Mouse (Mus musculus): ENCODE measurements around the gene Olfr1303. TPM values are rescaled to one million over a fixed set of nuclear protein-coding genes. Genes with fewer than 3 reads are reported as not detected.

Gene Olfr1303
- total RNA-seq (2021) = not detected
- long read RNA-seq, experiment 1 = 0 reads
- long read RNA-seq, experiment 2 = 0 reads

GRCm38 (mm10) chr2:111820240-111820639, at the start of gene Olfr1303:
Gene Olfr1303 (minus strand): TSS chr2:111820340.
- no peak for DNase-seq

DNA sequence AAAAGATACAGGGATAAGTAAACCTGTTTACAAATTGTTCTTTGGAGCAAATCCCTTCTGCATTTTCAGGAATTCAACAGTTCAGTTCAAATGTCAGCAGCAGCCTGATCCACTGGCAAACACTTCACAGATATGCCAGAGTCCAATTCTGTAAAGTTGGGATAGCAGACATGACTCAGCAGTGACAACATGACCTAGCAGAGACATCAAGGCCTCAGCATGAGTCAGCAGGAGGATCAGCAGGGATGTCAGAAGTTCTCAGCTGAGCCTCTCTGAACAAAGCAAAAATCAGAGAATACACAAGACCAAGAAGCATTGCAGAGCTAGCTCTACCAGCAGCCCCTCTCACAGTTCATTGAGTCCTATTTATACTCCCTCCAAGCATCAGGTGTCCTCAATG, 7.2 kb downstream of the Olfr1303 start:
- DNase-seq = no peak

DNA sequence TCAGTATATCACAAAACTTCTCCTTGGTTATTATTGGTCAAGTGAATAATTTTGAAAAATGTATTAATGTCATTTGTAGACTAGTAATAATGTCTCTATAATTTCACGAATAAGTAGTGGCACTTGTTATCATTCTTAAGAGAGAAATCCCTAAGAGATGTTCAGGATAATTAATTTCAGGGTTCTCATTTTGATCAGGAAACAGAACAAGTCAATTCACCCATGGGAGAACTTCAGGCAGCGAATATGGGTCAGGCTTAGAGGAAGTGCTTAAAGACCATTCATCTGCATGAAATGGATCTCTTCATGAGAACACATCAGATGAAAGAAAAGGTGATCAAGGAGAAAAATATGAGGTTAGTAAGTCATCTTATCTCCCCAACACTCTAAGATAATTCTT, 43.0 kb downstream of the Olfr1303 start, which contains the start of gene Olfr1302:
Olfr1302 (plus strand) TSS at position 301 of the 400 bp plus-strand sequence.
- no peak for DNase-seq

Other genes starting within 250 kb of the Olfr1303 start
- gene Olfr1297, start 193.8 kb downstream of the Olfr1303 start, total RNA-seq (2021) = not detected
- not detected for gene Olfr1298, start 171.1 kb downstream of the Olfr1303 start, total RNA-seq (2021)
- not detected for gene Olfr1299, start 158.9 kb downstream of the Olfr1303 start, total RNA-seq (2021)
- not detected for gene Olfr1301, start 69.3 kb downstream of the Olfr1303 start, total RNA-seq (2021)
- gene Olfr1302, start 42.9 kb downstream of the Olfr1303 start, total RNA-seq (2021) = not detected
- not detected for gene Olfr1305, start 56.8 kb upstream of the Olfr1303 start, total RNA-seq (2021)
- not detected for gene Olfr1306, start 95.9 kb upstream of the Olfr1303 start, total RNA-seq (2021)
- gene Olfr1307, start 129.1 kb upstream of the Olfr1303 start, total RNA-seq (2021) = not detected
- gene Olfr1308, start 144.6 kb upstream of the Olfr1303 start, total RNA-seq (2021) = not detected
- gene Olfr1309, start 169.9 kb upstream of the Olfr1303 start, total RNA-seq (2021) = not detected
- not detected for gene Olfr1310, start 192.4 kb upstream of the Olfr1303 start, total RNA-seq (2021)
- not detected for gene Olfr1311, start 204.1 kb upstream of the Olfr1303 start, total RNA-seq (2021)
- not detected for gene Olfr1312, start 229.9 kb upstream of the Olfr1303 start, total RNA-seq (2021)